Mouse (Mus musculus) heart, postnatal 14 days (tissue): ENCODE results near the gene Olfr1448. TPM values are rescaled to one million over a fixed set of nuclear protein-coding genes. Genes with fewer than 3 reads are reported as not detected.
"Not testable (repeated sequence)": the region's sequence is repeated elsewhere in the genome, so short reads cannot be mapped to it uniquely, and the experiment has no call there.

Source experiments
- DNase-seq, 2 experiments: peaks; one replicate each; pipeline ENCODE4 v3.0.0; 2021 to 2022
- intact Hi-C: fragments of 180-260 bp; cut with DNase I; formaldehyde crosslinking; loops from one replicate; pipeline ENCODE4 v1.15.1; 2025
- long read RNA-seq, 2 experiments: library from polyadenylated mRNA; stranded (forward); transcript quantifications; one replicate each; pipeline ENCODE4 v2.0.0; 2021
- total RNA-seq, 2 experiments: library from RNA; stranded (reverse); gene quantifications; 2 replicates each; pipeline ENCODE4 v1.2.3; 2021

Olfr1448 gene
- total RNA-seq = not detected
- long read RNA-seq, experiment 1 = 0 reads
- long read RNA-seq, experiment 2 = 0 reads

- intact Hi-C loops = no loop called here
- DNase-seq = no peak
These were observed at the start of gene Olfr1448 for GRCm38 (mm10) chr19:12924319-12924718. Gene Olfr1448, minus strand, starts transcription at chr19:12924419.

- intact Hi-C loops, DNase-seq: not testable (repeated sequence)
These were observed 45.9 kb upstream of the Olfr1448 start for GRCm38 (mm10) chr19:12970082-12970481.

GRCm38 (mm10) chr19:12949958-12950357 is 25.7 kb upstream of the Olfr1448 start, which contains the start of gene Olfr1450:
Gene Olfr1450, plus strand, starts transcription at chr19:12950258.
- intact Hi-C loops = no loop called here
- no peak for DNase-seq

GRCm38 (mm10) chr19:12930540-12930939 is 6.3 kb upstream of the Olfr1448 start, which contains the start of gene Olfr1449:
Gene Olfr1449, plus strand, starts transcription at chr19:12930840.
- DNase-seq = no peak
- intact Hi-C loops = no loop called here

GRCm38 (mm10) chr19:12903643-12904042 is 20.6 kb downstream of the Olfr1448 start, which contains the start of gene Olfr1447:
Gene Olfr1447, minus strand, starts transcription at chr19:12903743.
- intact Hi-C loops = no loop called here
- DNase-seq = no peak

GRCm38 (mm10) chr19:12893424-12893823 is 30.8 kb downstream of the Olfr1448 start, which contains the start of gene Olfr1446:
Gene Olfr1446, minus strand, starts transcription at chr19:12893524.
- no peak for DNase-seq
- intact Hi-C loops = no loop called here

GRCm38 (mm10) chr19:12883555-12883954 is 40.7 kb downstream of the Olfr1448 start, which contains the start of gene Olfr1445:
Gene Olfr1445, plus strand, starts transcription at chr19:12883855.
- DNase-seq = no peak
- intact Hi-C loops = no loop called here

Other genes starting within 250 kb of the Olfr1448 start
- not detected for gene Olfr1443, start 246.3 kb downstream of the Olfr1448 start, total RNA-seq
- not detected for gene Keg1, start 228.6 kb downstream of the Olfr1448 start, total RNA-seq
- gene Cntf, start 158.8 kb downstream of the Olfr1448 start, total RNA-seq = 1 to 10 TPM; 1.6 to 2.0 TPM
- gene Zfp91, start 128.3 kb downstream of the Olfr1448 start, total RNA-seq = 10 to 100 TPM; 69.4 to 70.8 TPM
- 1 to 10 TPM; 1.1 to 1.3 TPM for gene Lpxn, start 128.2 kb downstream of the Olfr1448 start, total RNA-seq
- not detected for gene Gm5244, start 77.7 kb downstream of the Olfr1448 start, total RNA-seq
- gene Olfr1444, start 67.1 kb downstream of the Olfr1448 start, total RNA-seq = not detected
- not detected for gene Olfr1445, start 40.6 kb downstream of the Olfr1448 start, total RNA-seq
- gene Olfr1446, start 30.9 kb downstream of the Olfr1448 start, total RNA-seq = not detected
- gene Olfr1447, start 20.7 kb downstream of the Olfr1448 start, total RNA-seq = not detected
- gene Olfr1449, start 6.4 kb upstream of the Olfr1448 start, total RNA-seq = not detected
- not detected for gene Olfr1450, start 25.8 kb upstream of the Olfr1448 start, total RNA-seq
- not detected for gene Olfr1451, start 70.6 kb upstream of the Olfr1448 start, total RNA-seq
- not detected for gene Olfr1453, start 103.9 kb upstream of the Olfr1448 start, total RNA-seq
- not detected for gene Olfr1454, start 136.2 kb upstream of the Olfr1448 start, total RNA-seq
- gene Olfr1457, start 173.5 kb upstream of the Olfr1448 start, total RNA-seq = not detected
- gene Olfr1458, start 182.4 kb upstream of the Olfr1448 start, total RNA-seq = not detected
- gene Olfr1459, start 225.1 kb upstream of the Olfr1448 start, total RNA-seq = under 1 TPM; 0.05 to 0.07 TPM
- gene Olfr1461, start 238.6 kb upstream of the Olfr1448 start, total RNA-seq = not detected